ENCODE assay signal across 9 mouse cellular contexts in genomic region chr13:59673597-59673996, GRCm38 (mm10). TPM values are rescaled to one million over a fixed set of nuclear protein-coding genes. Genes with fewer than 3 reads are reported as not detected.
DNase-seq lines count a peak whose midpoint lies in the region; ATAC-seq lines count a peak whose summit lies in the region.
"Had no signal": no experiment of that assay in that cellular context is flagged by ENCODE, and none has a peak within 500 bp of the region (broad histone marks: within the 10 kb centered on the region; RNA-seq: fewer than 3 reads in every experiment).

No protein-coding gene starts in this region.

- H3K9ac ChIP-seq in kidney, embryonic 14.5 days (ENCODE audit: low read depth, low read length) = no peak overlapping the region
- H3K9ac ChIP-seq in kidney, embryonic 16.5 days (replicated peaks; ENCODE audit: low read length) = no peak overlapping the region
- H3K9ac ChIP-seq in forebrain, embryonic 15.5 days (replicated peaks) = peak overlapping the region; percentile 43; the same call in 1 of the 2 replicates
- no peak overlapping the region for H3K9ac ChIP-seq in limb, embryonic 15.5 days

- no peak overlapping the region for H3K4me3 ChIP-seq in kidney, embryonic 14.5 days (ENCODE audit: low read length)
- no peak overlapping the region for H3K4me3 ChIP-seq in kidney, embryonic 16.5 days (ENCODE audit: low read length)
- H3K4me3 ChIP-seq in forebrain, embryonic 15.5 days = peak overlapping the region; percentile 72
- no peak overlapping the region for H3K4me3 ChIP-seq in limb, embryonic 15.5 days

- H3K27ac ChIP-seq in kidney, embryonic 14.5 days (ENCODE audit: low read depth, low read length) = no peak overlapping the region
- H3K27ac ChIP-seq in kidney, embryonic 16.5 days (ENCODE audit: low read length) = no peak overlapping the region
- H3K27ac ChIP-seq in forebrain, embryonic 15.5 days (replicated peaks) = peak overlapping the region; percentile 53; the same call in 1 of the 2 replicates
- H3K27ac ChIP-seq in limb, embryonic 15.5 days = no peak overlapping the region

- DNase-seq in retina, embryonic 14.5 days (ENCODE audit: low spot score) = peak; percentile 34
- DNase-seq in layer of hippocampus, adult 9-11 months = no peak
- no peak for DNase-seq in thymus, postnatal 36 days
- DNase-seq: left cerebral cortex, postnatal 4 days had no signal

- H3K4me1 ChIP-seq in kidney, embryonic 14.5 days (ENCODE audit: control insufficient read depth, insufficient read depth, low read length) = peaks cover 11% of the 10 kb centered on the region
- peaks cover 20% of the 10 kb centered on the region for H3K4me1 ChIP-seq in kidney, embryonic 16.5 days (ENCODE audit: insufficient read depth, low read length)
- H3K4me1 ChIP-seq in forebrain, embryonic 15.5 days = peaks cover 29% of the 10 kb centered on the region
- peaks cover 18% of the 10 kb centered on the region for H3K4me1 ChIP-seq in limb, embryonic 15.5 days

- no peak for ATAC-seq in kidney, embryonic 14.5 days (ENCODE audit: low FRiP score, low TSS enrichment)
- no peak for ATAC-seq in kidney, embryonic 16.5 days (ENCODE audit: low FRiP score, low TSS enrichment)
- ATAC-seq in forebrain, embryonic 15.5 days (replicated peaks) = no peak
- no peak for ATAC-seq in limb, embryonic 15.5 days (ENCODE audit: insufficient number of reproducible peaks, low FRiP score, low TSS enrichment, low read depth)
- ATAC-seq in cerebellum, adult (ENCODE audit: insufficient number of reproducible peaks, low FRiP score, low TSS enrichment) = no peak

- WGBS in kidney, embryonic 14.5 days = 50% methylated on average over 7 of the region's 7 CpGs
- WGBS in kidney, embryonic 16.5 days = 58% methylated on average over 7 of the region's 7 CpGs
- 9% methylated on average over 7 of the region's 7 CpGs for WGBS in forebrain, embryonic 15.5 days
- WGBS in limb, embryonic 15.5 days = 49% methylated on average over 7 of the region's 7 CpGs

- no peaks in the 10 kb centered on the region for H3K27me3 ChIP-seq in kidney, embryonic 14.5 days (ENCODE audit: control insufficient read depth, insufficient read depth, low read length)
- no peaks in the 10 kb centered on the region for H3K27me3 ChIP-seq in kidney, embryonic 16.5 days (ENCODE audit: insufficient read depth, low read length)
- no peaks in the 10 kb centered on the region for H3K27me3 ChIP-seq in forebrain, embryonic 15.5 days
- H3K27me3 ChIP-seq in limb, embryonic 15.5 days = no peaks in the 10 kb centered on the region

- no peaks in the 10 kb centered on the region for H3K9me3 ChIP-seq in kidney, embryonic 14.5 days (ENCODE audit: control insufficient read depth, low read length)
- H3K9me3 ChIP-seq in kidney, embryonic 16.5 days (ENCODE audit: low read length) = no peaks in the 10 kb centered on the region
- no peaks in the 10 kb centered on the region for H3K9me3 ChIP-seq in forebrain, embryonic 15.5 days
- H3K9me3 ChIP-seq in limb, embryonic 15.5 days = no peaks in the 10 kb centered on the region

- no peaks in the 10 kb centered on the region for H3K36me3 ChIP-seq in kidney, embryonic 14.5 days (ENCODE audit: control insufficient read depth, insufficient read depth, low read length)
- H3K36me3 ChIP-seq in kidney, embryonic 16.5 days (ENCODE audit: insufficient read depth, low read length) = no peaks in the 10 kb centered on the region
- H3K36me3 ChIP-seq in forebrain, embryonic 15.5 days = no peaks in the 10 kb centered on the region
- H3K36me3 ChIP-seq in limb, embryonic 15.5 days = no peaks in the 10 kb centered on the region

- H3K4me2 ChIP-seq in kidney, embryonic 14.5 days (replicated peaks; ENCODE audit: low read depth, low read length) = 0 out of 2 replicates have a peak overlapping the region, but pooled peaks have one; percentile 12
- H3K4me2 ChIP-seq in kidney, embryonic 16.5 days (replicated peaks; ENCODE audit: low read depth, low read length) = no peak overlapping the region
- H3K4me2 ChIP-seq in forebrain, embryonic 15.5 days (replicated peaks) = peak overlapping the region; percentile 80
- H3K4me2 ChIP-seq in limb, embryonic 15.5 days = 0 out of 2 replicates have a peak overlapping the region, but pooled peaks have one; percentile 0

RNA-seq across cellular contexts. Expression of gene Golm1, which starts 2.0 kb away (rescaled TPM):
- 27.9 and 41.9 TPM in 2 replicates for polyA plus RNA-seq in kidney, embryonic 14.5 days (2014; fragmentation: Nextera tagmentation; extraction: Ambion mirVana)
- 39.6 and 40.1 TPM in 2 replicates for polyA plus RNA-seq in kidney, embryonic 16.5 days (2015; fragmentation: Nextera tagmentation; extraction: Ambion mirVana)
- 48.2 and 48.6 TPM in 2 replicates for polyA plus RNA-seq in forebrain, embryonic 15.5 days (2015; fragmentation: Nextera tagmentation; extraction: Ambion mirVana)
- polyA plus RNA-seq in limb, embryonic 15.5 days (2015; fragmentation: Nextera tagmentation; extraction: Ambion mirVana) = 38.8 and 39.4 TPM in 2 replicates

RNA-seq across cellular contexts. Expression of gene 4921517D22Rik, which starts 20.3 kb away (rescaled TPM):
- not detected in 2 replicates for polyA plus RNA-seq in kidney, embryonic 14.5 days (2014; fragmentation: Nextera tagmentation; extraction: Ambion mirVana)
- polyA plus RNA-seq in kidney, embryonic 16.5 days (2015; fragmentation: Nextera tagmentation; extraction: Ambion mirVana) = not detected in 2 replicates
- not detected in 2 replicates for polyA plus RNA-seq in forebrain, embryonic 15.5 days (2015; fragmentation: Nextera tagmentation; extraction: Ambion mirVana)
- polyA plus RNA-seq in limb, embryonic 15.5 days (2015; fragmentation: Nextera tagmentation; extraction: Ambion mirVana) = not detected in 2 replicates

RNA-seq across cellular contexts. Expression of gene Spata31d1a, which starts 36.5 kb away (rescaled TPM):
- 0.43 TPM in 1 of 2 replicates, not detected in the other for polyA plus RNA-seq in kidney, embryonic 14.5 days (2014; fragmentation: Nextera tagmentation; extraction: Ambion mirVana)
- not detected in 2 replicates for polyA plus RNA-seq in kidney, embryonic 16.5 days (2015; fragmentation: Nextera tagmentation; extraction: Ambion mirVana)
- polyA plus RNA-seq in forebrain, embryonic 15.5 days (2015; fragmentation: Nextera tagmentation; extraction: Ambion mirVana) = 0.15 and 0.29 TPM in 2 replicates
- not detected in 2 replicates for polyA plus RNA-seq in limb, embryonic 15.5 days (2015; fragmentation: Nextera tagmentation; extraction: Ambion mirVana)

RNA-seq across cellular contexts. Expression of gene Spata31d1b, which starts 38.5 kb away (rescaled TPM):
- not detected in 2 replicates for polyA plus RNA-seq in kidney, embryonic 14.5 days (2014; fragmentation: Nextera tagmentation; extraction: Ambion mirVana)
- polyA plus RNA-seq in kidney, embryonic 16.5 days (2015; fragmentation: Nextera tagmentation; extraction: Ambion mirVana) = not detected in 2 replicates
- polyA plus RNA-seq in forebrain, embryonic 15.5 days (2015; fragmentation: Nextera tagmentation; extraction: Ambion mirVana) = not detected in 2 replicates
- polyA plus RNA-seq in limb, embryonic 15.5 days (2015; fragmentation: Nextera tagmentation; extraction: Ambion mirVana) = 0.04 TPM in 1 of 2 replicates, not detected in the other

RNA-seq across cellular contexts. Expression of gene Spata31d1d, which starts 58.0 kb away (rescaled TPM):
- polyA plus RNA-seq in kidney, embryonic 14.5 days (2014; fragmentation: Nextera tagmentation; extraction: Ambion mirVana) = not detected in 2 replicates
- not detected in 2 replicates for polyA plus RNA-seq in kidney, embryonic 16.5 days (2015; fragmentation: Nextera tagmentation; extraction: Ambion mirVana)
- polyA plus RNA-seq in forebrain, embryonic 15.5 days (2015; fragmentation: Nextera tagmentation; extraction: Ambion mirVana) = not detected in 2 replicates
- polyA plus RNA-seq in limb, embryonic 15.5 days (2015; fragmentation: Nextera tagmentation; extraction: Ambion mirVana) = not detected in 2 replicates
